Mouse (Mus musculus) lung, adult 18-20 months (tissue): ENCODE results near the gene Narf.

Experiments used
- DNase-seq, 2 experiments: peaks; one replicate each; pipeline ENCODE4 v3.0.0; 2022; ENCODE audit warnings: mixed read lengths in 2 of 2

The Narf gene

DNA sequence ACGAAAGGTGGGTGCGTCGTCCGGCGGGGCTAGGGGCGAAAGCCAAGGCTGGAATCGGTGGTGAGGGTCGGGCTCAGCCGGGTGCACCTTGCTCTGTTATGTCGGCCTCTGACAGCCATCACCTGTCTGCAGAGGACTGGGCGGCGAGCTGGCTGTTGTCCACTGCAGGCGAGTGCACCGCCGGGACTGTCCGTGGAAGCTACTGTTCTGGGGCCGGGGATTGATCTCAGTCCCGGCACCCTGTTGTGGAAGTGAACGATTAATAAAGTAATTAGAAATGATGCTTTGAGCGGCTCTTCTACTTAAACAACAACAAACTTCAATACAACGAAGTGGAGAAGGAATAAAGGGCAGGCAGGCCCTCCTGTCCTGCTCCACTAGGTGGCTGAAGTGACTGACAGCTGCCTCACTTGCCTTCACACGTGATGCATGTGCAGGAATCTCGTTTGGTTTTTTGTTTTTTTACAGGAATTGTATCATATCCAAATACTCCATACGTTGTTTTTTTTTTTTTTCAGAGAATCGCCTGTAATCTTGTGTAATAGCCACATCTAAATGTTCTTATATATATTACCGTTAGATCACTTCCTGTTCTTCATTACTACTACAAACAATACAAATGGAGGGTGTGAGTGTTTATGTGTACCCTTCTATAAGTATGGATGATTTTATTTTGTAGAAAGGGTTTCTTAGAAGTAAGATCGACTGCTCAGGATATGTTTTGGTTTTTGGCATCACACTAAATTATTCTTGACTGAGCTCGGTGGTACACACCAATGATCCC lies 484 bp downstream of the Narf start:
- peak; percentile 31 to 44 for DNase-seq

DNA sequence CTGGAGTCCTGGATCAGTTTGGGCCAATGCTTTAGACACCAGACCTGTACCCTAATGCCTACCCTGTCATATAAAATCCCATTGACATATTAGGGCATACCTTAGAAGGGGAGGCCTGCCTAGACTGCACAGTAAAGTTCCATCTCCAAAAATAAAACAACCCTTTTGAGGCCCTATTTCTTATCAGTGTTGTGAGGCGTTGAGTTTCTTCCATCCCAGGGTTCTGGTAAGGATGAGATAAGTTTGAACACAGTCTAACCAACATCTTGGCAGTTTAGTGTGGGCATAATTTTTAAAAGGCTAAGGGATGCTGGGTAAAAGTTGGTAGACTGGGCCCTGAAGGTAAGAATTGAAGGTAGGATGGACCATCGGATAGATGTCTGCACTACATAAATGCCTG lies 2.6 kb downstream of the Narf start:
- DNase-seq, result no peak

DNA sequence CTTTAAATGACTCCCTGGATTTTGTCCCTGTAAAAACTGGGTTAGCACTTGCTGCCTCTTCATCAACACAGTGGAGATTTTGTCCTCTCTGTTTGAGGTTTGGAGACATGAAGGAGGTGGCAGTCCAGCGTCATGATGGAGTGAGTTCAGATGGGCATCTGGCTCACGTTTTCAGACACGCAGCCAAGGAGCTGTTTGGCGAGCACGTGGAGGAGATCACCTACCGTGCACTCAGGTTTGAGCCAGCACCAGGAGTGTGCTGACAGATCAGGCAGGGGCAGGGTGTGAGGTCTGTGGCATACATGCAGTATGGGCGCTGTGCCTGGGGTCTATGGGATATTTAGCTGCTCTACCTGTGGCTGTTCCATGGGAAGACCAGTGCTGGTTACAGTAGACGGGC lies 13.1 kb downstream of the Narf start:
- DNase-seq, result no peak

DNA sequence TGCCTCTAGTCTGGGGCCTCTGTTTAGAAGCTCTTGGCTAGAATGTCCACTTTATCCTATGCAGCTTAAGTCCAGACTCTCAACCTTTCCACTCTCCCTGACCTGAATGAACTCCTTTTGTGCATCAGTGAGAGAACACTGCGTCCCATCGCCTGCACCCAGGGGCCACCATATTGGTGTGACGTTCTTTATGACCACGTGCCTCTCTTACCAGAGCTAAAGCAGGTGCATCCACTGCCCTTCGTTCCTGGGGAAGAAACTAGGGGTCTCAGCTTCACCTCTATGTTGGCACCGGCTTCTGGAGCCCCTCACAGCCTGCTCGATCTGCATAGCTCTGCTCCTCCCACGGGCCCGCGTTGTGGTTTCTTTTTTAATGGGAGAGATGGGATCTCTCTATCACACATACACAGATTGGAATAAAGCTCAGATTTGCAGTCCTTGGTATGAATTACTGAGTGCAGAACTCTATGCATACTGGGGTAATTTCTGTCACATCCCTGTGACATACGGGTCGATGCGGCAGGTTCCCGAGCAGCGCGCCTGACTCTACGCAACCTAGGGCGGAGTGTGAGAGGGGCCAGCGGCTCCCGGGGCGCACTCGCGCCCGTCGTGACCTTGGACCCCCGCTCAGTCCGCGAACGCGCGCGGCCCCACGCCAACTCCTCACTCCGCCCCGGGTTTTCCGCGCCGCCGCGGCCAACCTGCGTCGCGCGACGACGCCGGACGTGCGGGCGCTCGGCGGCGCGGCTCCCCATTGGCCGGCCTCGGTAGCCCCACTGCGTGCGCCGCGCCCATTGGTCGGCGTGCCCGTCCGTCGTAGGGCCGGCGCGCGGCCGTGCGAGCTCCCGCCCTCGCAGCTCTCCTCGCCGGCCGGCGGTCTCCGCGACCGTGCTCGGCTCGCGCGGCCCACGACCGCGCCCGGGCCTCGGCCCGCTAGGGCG lies 22.4 kb downstream of the Narf start, which contains the start of gene Foxk2:
Foxk2 (plus strand) TSS at position 831 of the 941 bp plus-strand sequence.
- peak; percentile 88 to 91 for DNase-seq

DNA sequence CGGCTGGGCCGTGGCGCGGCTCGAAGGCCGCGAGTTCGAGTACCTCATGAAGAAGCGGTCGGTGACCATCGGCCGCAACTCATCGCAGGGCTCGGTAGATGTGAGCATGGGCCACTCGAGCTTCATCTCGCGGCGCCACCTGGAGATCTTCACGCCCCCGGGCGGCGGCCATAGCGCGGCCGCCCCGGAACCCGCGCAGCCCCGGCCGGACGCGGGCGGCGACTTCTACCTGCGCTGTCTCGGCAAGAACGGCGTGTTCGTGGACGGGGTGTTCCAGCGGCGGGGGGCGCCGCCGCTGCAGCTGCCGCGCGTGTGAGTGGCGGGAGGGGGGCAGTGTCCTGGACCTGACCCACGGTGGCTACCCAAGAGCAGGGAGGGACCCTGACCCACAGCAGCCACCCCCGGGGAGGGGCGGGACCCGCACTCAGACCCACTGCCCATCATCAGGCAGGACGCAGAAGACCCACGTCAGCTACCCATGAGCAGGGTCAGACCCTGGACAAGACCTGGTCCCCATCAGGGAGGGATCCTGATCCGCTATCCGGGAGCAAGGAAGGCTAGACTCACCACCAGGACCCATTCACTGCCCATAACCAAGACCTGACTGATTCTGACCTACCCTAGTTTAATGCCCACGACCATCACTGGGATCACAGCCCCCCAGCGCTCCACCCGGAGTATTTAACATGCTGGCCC lies 23.3 kb downstream of the Narf start:
- DNase-seq, result peak; percentile 21 to 23

DNA sequence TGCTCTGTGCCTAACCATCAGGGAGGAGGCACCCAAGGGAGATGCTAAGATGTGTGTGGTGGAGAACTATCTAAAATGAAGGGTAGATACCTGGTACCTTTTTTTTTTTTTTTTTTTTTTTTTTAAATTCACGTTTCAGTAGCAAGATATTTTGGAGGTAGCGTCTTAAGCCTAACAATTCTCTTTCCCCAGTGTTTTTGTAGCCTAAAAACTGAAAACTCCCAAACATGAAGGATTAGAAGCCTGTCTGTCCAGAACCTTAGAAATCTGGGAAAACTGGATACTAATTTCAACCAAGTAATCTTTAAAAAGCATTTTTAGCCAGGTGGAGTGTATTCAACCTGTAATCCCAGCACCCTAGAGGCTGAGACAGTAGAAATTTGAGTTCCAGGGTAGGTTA lies 24.0 kb downstream of the Narf start:
- DNase-seq, result no peak

DNA sequence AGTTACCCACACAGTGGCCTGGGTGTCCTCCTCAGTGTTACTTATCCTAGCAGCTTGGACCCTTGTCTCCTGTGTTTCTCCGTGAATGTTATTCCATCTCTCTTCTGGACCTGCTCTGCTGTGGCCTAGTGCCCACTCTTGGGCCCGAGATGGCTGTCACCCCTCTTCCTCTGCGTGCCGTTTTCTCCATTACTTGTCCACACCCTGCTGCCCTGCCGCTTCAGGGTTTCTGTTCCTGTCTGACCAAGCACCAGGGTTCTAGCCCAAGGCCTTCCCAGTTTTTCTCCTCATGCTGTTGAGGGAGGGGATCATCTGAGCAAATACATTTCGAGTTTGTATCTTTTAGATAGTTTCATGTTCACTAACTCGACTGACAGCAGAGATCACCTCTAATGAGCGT lies 40.5 kb downstream of the Narf start:
- no peak for DNase-seq

DNA sequence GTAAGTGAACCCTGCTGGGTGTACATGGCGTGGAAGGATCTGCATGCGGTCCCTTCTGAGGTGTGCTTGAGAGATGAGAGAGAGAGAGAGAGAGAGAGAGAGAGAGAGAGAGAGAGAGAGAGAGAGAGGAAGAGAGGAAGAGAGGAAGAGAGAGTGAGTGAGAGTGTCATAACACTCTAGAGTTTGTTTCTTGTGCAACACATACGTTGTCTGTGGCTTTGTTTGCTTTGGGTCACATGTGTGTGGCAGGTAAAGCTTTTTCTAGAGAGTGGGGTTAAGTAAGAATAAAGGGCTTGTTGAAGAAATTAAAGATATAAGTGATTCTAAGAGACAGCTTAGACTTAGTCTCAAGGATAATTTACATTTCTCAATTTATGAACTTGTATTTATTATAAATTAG lies 41.0 kb downstream of the Narf start:
- DNase-seq, result no peak

DNA sequence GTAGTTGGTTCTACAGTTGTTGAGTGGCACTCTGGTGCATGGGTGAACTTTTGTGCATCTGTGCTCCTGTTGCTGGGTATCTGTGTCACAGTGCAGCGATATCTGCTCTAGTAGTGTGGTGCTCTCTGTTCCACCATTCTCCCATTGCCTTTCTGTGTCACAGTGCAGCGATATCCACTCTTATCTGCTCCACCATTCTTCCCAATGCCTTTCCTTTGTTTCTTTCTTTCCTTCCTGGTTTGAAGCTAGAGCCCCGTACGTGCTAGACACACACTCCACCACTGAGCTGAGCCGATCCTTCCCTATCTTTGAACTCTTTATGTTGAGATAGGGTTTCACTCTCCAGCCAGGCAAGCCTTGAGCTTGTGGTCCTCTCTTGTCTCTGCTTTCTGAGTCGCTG lies 45.9 kb downstream of the Narf start:
- DNase-seq, result no peak

DNA sequence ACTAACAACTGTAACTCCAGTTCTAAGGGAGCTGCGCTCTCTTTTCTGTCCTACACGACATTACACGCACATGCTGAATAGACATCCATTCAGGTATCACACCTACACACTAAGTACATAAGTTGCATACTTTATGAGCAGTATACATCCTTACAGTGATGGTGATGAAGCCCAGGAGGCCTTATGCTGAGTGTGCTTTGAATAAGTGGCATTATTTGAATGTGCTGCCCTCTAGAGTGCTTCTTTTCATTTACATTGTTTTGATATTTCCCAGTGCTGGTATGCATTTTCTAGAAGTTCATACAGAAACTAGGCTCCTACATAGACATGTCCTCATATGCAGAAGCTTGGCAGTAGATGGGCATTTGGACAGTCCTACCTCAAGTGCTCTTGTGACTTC lies 52.8 kb downstream of the Narf start:
- no peak for DNase-seq

DNA sequence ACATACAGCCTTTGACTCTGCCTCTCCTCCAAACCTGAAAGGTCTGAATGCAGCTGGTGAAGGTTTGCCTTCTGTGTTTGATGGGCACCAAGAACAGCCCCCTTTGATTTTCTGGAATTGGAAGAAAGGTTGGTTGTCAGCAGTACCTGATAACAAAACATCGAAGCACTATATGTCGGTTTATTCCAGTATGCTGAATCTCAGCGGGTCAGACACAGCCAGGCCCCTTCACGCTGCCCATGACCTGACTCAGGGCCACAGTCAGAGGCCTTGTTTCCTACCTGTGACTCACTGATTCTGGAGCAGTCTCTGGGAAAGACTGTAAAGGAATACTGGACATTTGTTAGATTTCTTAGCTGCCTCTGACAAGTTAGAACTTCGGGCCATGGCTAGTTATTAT lies 57.7 kb downstream of the Narf start:
- no peak for DNase-seq

DNA sequence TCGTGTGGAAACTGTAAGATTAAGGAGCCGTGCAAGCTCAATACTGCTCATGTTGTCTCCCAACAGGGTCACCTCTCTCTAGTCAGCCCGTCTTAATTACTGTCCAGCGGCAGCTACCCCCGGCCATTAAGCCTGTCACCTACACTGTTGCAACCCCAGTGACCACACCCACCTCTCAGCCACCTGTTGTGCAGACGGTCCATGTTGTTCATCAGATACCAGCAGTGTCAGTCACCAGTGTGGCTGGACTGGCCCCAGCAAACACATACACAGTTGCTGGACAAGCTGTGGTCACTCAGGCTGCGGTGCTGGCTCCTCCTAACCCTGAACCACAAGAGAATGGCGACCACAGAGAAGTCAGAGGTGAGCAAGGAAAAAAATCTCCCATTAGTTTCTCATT lies 61.4 kb downstream of the Narf start:
- DNase-seq, result no peak

DNA sequence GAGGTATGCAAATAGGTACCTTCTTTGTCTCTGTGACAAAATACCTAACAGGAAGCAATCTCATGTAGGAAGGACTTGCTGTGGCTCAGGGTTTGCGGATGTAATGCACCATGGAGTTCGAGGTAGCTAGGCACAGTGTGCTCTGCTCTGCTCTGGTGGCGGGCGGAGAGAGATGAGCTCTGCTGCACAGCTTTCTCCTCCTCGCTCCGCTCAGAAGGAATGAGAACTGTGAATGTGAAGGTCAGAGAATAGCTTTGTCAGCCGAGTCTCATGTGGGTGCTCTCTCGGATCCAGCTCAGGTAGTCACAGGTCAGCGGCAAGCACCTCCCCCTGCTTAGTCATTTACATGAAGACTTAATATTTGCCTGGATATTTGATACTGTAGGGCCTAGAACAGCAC lies 63.2 kb downstream of the Narf start:
- DNase-seq, result no peak

DNA sequence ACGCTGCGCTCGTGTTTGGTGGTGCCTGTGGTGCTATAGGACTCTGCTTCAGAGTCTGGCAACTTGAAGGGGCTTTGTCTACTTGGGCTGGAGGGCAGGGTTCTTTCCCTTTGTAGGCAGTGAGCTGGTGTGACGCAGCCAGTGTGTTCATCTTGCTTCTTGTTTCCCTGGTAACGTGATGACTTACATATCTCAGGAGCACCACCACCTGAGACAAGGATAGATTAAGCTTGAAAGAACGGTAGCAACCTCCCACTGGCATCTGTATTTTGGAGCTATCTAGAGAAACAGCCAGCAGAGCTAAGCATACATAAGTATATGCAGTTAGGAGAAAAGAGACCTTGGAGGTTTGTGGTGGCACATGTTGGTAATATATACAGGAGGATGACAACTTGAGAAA lies 68.3 kb downstream of the Narf start:
- DNase-seq, result no peak
